Mouse (Mus musculus) hindbrain, embryonic 14.5 days (tissue): ENCODE measurements around the gene Klhl10. TPM values are rescaled to one million over a fixed set of nuclear protein-coding genes. Genes with fewer than 3 reads are reported as not detected.

Experiments
- ATAC-seq: fragments of 200-750 bp; cut with Nextera tagmentation; 2 replicates; pipeline ENCODE4 v1.8.0; 2017; ENCODE audit warnings: moderate number of reproducible peaks, mild to moderate bottlenecking, moderate TSS enrichment, moderate library complexity; ENCODE audit not compliant: low FRiP score
- DNase-seq: peaks from one replicate; pipeline ENCODE4 v3.0.0-alpha.2; 2015; ENCODE audit warnings: low spot score
- H3K27ac ChIP-seq: fragments of 300-500 bp; sonication (generic); 2 replicates; pipeline ENCODE4 v1.5.1; 2014; ENCODE audit warnings: mild to moderate bottlenecking, moderate library complexity
- H3K27me3 ChIP-seq: fragments of 300-500 bp; sonication (generic); 2 replicates; pipeline ENCODE4 v1.6.1; 2014; ENCODE audit warnings: mild to moderate bottlenecking, low read length, mixed read lengths; ENCODE audit not compliant: control insufficient read depth, insufficient read depth
- H3K36me3 ChIP-seq: fragments of 300-500 bp; sonication (generic); replicated peaks from 2 replicates; pipeline ENCODE4 v1.6.1; 2014; ENCODE audit not compliant: control insufficient read depth, insufficient read depth
- H3K4me1 ChIP-seq: fragments of 300-500 bp; sonication (generic); replicated peaks from 2 replicates; pipeline ENCODE4 v1.6.1; 2014; ENCODE audit warnings: antibody characterized with exemption, low read length, mixed read lengths; ENCODE audit not compliant: control insufficient read depth, insufficient read depth
- H3K4me2 ChIP-seq: fragments of 300-500 bp; sonication (generic); replicated peaks from 2 replicates; pipeline ENCODE4 v1.6.1; 2014; ENCODE audit warnings: mild to moderate bottlenecking, moderate library complexity
- H3K4me3 ChIP-seq: fragments of 300-500 bp; sonication (generic); replicated peaks from 2 replicates; pipeline ENCODE4 v1.5.1; 2014; ENCODE audit warnings: mild to moderate bottlenecking, low read length
- H3K9ac ChIP-seq: fragments of 300-500 bp; sonication (generic); 2 replicates; pipeline ENCODE4 v1.6.1; 2014
- H3K9me3 ChIP-seq: fragments of 300-500 bp; sonication (generic); 2 replicates; pipeline ENCODE4 v1.6.1; 2016; ENCODE audit warnings: low read length; ENCODE audit not compliant: control insufficient read depth
- WGBS: fragments of 180-500 bp; shearing (Covaris S2); extraction: QIAGEN DNeasy Blood & Tissue Kit; methylation state at CpG from one replicate; pipeline ENCODE4 v1.1.7; 2014; 5-methylcytosine and 5-hydroxymethylcytosine counted together
- polyA plus RNA-seq: library from polyadenylated mRNA; unstranded; fragments of >200 nt; fragmentation: Nextera tagmentation; extraction: Ambion mirVana; gene quantifications from 2 replicates; pipeline ENCODE4 v1.2.1, GENCODE M21; 2014

The Klhl10 gene
- polyA plus RNA-seq, 1 experiment from 2014 or later: 0.74 TPM

DNA sequence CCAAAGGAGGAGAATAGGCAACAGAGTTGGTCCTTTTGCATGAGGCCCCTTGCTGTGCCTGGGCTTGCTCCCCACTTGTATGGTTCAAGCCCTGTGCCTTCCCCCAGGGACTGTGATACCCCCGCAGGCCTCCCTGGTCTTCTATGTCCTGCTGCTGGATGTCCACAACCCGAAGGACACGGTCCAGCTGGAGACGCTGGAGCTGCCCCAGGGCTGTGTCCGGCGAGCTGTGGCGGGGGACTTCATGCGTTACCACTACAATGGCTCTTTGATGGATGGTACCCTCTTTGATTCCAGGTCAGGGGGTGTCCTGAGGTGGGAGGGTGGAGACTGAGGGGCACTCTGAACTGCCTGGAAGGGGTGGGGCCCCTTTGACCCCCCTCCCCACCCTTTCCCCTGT lies 20.2 kb upstream of the Klhl10 start:
- no peak overlapping the region for H3K27ac ChIP-seq
- H3K9me3 ChIP-seq: no peaks in the 10 kb centered on the region
- WGBS: 34% methylated on average over 8 of the region's 8 CpGs
- DNase-seq: no peak
- no peak overlapping the region for H3K4me3 ChIP-seq
- no peaks in the 10 kb centered on the region for H3K36me3 ChIP-seq
- peaks cover 5% of the 10 kb centered on the region; the same call in 1 of the 2 replicates for H3K27me3 ChIP-seq
- H3K4me2 ChIP-seq: no peak overlapping the region
- no peaks in the 10 kb centered on the region for H3K4me1 ChIP-seq
- H3K9ac ChIP-seq: no peak overlapping the region
- no peak for ATAC-seq

DNA sequence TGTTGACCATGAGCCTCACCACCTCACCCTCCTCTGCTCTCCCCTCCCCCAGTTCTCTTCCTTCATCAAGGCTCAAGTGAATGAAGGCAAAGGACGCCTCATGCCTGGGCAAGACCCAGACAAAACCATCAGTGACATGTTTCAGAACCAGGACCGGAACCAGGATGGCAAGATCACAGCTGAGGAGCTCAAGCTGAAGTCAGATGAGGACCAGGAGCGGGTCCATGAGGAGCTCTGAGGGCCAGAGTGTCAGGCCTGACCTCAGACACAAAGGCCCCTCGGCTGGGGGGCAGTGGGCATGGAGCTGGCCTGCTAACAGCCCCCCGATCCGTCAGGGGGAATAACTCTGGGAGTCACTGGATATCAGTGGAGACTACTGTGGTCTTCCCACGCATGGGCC lies 17.9 kb upstream of the Klhl10 start:
- Histone ChIP-seq H3K27me3 (no peaks in the 10 kb centered on the region), H3K4me3 (no peak overlapping the region), H3K9me3 (no peaks in the 10 kb centered on the region), H3K4me1 (no peaks in the 10 kb centered on the region), H3K4me2 (no peak overlapping the region), H3K9ac (no peak overlapping the region), H3K36me3 (no peaks in the 10 kb centered on the region), H3K27ac (no peak overlapping the region)
- DNase-seq: no peak
- WGBS: 89% methylated on average over 7 of the region's 7 CpGs
- ATAC-seq: no peak

DNA sequence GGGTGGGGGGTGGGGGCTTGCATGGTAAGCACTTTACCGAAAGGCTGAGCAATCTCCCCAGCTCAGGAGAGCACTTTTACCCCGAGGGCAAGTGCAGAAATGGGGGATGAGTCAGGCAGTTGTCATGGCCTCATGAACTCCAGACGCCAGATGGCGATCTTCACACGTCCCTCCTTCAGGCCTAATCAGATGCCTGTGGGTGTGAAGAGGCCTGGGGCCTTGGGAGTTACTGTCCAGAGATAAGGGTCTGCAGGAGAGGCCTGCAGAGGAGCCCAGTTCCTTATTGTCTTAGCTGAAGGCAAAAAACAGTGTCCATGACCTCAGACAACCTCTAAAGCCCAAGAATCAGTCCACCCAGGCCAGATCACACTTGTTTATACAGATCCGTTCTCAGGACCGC lies 15.9 kb upstream of the Klhl10 start:
- Histone ChIP-seq H3K4me2 (no peak overlapping the region), H3K9ac (no peak overlapping the region), H3K27me3 (no peaks in the 10 kb centered on the region), H3K27ac (no peak overlapping the region), H3K4me3 (no peak overlapping the region), H3K36me3 (peaks cover 14% of the 10 kb centered on the region), H3K4me1 (no peaks in the 10 kb centered on the region), H3K9me3 (no peaks in the 10 kb centered on the region)
- WGBS: 35% methylated on average over 7 of the region's 7 CpGs
- DNase-seq (no peak), ATAC-seq (no peak)

DNA sequence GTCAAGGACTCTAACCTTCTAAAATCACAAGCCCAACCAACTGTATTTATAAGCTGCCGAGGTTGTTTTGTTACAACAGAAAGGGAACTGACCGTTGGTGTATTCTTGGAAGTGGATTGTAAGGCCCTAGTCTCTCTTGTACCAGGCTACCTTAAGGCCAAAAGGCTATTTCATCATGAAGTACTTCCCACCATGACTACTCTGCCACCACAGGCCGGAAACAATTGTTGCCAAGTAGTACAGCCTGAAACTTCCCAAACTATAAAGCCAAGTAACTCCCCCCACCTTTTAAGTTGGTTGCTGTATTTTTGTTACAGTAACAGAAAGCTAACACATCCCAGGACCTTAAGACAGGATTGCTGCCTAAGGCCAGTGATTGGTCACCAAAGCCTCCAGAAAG lies 14.9 kb upstream of the Klhl10 start:
- Histone ChIP-seq H3K9me3 (no peaks in the 10 kb centered on the region), H3K27me3 (no peaks in the 10 kb centered on the region), H3K4me2 (no peak overlapping the region), H3K9ac (no peak overlapping the region), H3K4me1 (no peaks in the 10 kb centered on the region), H3K36me3 (peaks cover 19% of the 10 kb centered on the region), H3K27ac (no peak overlapping the region), H3K4me3 (no peak overlapping the region)
- DNase-seq: no peak
- 90% methylated on average over 3 of the region's 3 CpGs for WGBS
- no peak for ATAC-seq

DNA sequence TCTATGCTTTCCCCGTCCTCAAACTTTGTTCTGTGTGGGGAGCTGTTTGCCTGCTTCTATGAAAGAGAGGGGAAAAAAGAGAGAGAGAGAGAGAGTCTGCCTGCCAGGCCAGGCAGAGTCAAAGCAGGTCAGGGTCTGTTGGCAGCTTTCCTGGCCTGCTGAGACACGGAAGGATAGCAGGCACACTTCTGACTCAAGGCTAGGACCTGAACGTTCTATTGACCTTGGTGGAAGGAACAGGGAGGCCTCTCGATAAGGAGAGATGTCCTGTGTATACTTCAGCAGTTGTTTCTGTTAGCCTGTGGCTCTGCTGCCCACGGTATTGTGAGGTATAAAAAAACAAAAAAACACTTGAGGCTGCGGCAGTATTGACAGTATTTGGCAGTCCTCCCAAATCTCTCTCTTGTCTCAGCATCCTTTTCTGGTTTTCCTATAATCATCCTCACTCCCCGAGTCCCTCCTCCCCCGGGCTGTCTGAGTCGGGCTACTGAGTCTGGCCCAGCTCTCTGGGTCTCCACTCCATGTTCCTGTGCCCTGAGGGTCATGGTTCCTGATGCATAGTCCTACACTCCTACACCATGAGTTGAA lies 13.0 kb upstream of the Klhl10 start:
- Histone ChIP-seq H3K4me2 (no peak overlapping the region), H3K4me1 (no peaks in the 10 kb centered on the region), H3K9me3 (no peaks in the 10 kb centered on the region), H3K27me3 (no peaks in the 10 kb centered on the region), H3K36me3 (peaks cover 31% of the 10 kb centered on the region), H3K27ac (0 out of 2 replicates have a peak overlapping the region, but pooled peaks have one; percentile 5), H3K4me3 (no peak overlapping the region), H3K9ac (no peak overlapping the region)
- no peak for ATAC-seq
- WGBS: 62% methylated on average over 9 of the region's 9 CpGs
- DNase-seq: no peak

DNA sequence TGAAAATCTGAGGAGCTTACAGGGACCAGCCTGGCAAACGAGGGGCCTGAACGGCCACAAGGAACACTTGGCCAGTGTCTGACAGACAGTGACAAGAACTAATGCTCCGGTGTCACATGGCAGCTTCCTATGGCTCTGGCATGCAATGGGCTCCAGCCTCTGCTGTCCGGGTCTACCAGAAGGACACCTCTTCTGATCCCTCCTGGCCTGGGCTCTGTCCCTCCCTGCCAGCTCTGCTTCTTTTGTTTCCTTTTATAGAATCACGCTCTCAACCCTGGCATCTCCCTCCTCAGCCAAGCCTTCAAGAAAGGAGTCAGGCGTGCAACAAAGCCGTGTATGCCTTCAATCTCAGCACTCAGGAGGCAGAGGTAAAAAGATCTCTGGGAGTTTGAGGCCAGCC lies 11.7 kb upstream of the Klhl10 start:
- H3K27me3 ChIP-seq: no peaks in the 10 kb centered on the region
- no peak overlapping the region for H3K4me3 ChIP-seq
- no peak overlapping the region for H3K27ac ChIP-seq
- peaks cover 37% of the 10 kb centered on the region for H3K36me3 ChIP-seq
- ATAC-seq (no peak), DNase-seq (no peak)
- H3K9ac ChIP-seq: no peak overlapping the region
- 88% methylated on average over 7 of the region's 7 CpGs for WGBS
- H3K9me3 ChIP-seq: no peaks in the 10 kb centered on the region
- H3K4me2 ChIP-seq: no peak overlapping the region
- H3K4me1 ChIP-seq: no peaks in the 10 kb centered on the region

DNA sequence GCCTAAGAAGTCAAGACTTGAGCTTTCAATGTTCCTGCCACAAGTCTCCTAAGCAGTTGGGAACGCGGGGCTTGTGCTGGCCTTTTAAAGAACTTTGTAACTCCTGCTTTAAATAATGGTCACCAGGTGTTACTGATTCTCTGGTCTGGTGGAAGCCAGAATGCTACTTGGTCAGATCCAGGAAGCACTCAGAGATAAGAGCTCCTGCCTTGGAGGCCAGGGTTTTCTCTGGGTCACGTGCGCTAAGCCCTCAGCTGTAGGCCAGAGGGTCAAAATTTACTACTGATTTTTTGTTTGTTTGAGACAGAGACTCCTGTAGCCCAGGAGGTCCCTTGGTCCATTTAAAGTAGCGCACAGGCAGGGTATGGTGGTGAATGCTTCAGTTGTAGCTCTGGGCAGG lies 9.7 kb upstream of the Klhl10 start:
- Histone ChIP-seq H3K9ac (no peak overlapping the region), H3K27me3 (no peaks in the 10 kb centered on the region), H3K36me3 (peaks cover 57% of the 10 kb centered on the region), H3K4me1 (no peaks in the 10 kb centered on the region), H3K4me3 (no peak overlapping the region), H3K27ac (no peak overlapping the region), H3K4me2 (no peak overlapping the region), H3K9me3 (no peaks in the 10 kb centered on the region)
- no peak for ATAC-seq
- 96% methylated on average over 5 of the region's 5 CpGs for WGBS
- DNase-seq: no peak

DNA sequence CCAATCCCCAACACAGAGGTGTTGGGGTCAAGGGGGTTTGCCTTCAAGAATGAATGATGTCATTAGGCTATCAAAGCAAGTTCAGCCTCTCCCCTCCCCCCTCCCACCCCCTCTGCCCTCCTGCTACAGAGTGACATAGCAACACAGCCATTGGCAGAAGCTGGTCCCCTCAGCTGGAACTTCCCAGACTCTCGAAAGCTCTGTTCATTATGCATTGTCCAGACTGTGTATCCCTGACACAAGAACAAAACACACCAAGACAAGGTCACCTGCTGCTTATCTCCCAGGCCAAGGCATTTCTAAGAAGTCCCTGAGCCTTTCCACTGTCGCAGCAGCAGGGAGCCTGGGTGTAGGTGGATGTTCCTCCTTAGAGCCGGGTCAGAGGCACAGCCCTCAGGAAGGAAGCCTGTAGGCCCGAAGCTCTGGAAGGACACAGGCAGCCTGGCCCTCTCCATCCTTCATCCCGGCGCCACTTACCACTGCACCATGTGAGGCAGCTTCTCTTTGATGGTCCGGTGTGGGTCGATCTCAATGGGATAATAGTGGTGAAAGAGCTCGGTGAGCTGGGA lies 6.0 kb upstream of the Klhl10 start:
- Histone ChIP-seq H3K36me3 (peaks cover 44% of the 10 kb centered on the region), H3K27me3 (no peaks in the 10 kb centered on the region), H3K4me1 (peaks cover 9% of the 10 kb centered on the region), H3K4me2 (no peak overlapping the region), H3K4me3 (no peak overlapping the region), H3K9ac (no peak overlapping the region), H3K27ac (no peak overlapping the region), H3K9me3 (no peaks in the 10 kb centered on the region)
- ATAC-seq (no peak), DNase-seq (no peak)
- 21% methylated on average over 9 of the region's 9 CpGs for WGBS

DNA sequence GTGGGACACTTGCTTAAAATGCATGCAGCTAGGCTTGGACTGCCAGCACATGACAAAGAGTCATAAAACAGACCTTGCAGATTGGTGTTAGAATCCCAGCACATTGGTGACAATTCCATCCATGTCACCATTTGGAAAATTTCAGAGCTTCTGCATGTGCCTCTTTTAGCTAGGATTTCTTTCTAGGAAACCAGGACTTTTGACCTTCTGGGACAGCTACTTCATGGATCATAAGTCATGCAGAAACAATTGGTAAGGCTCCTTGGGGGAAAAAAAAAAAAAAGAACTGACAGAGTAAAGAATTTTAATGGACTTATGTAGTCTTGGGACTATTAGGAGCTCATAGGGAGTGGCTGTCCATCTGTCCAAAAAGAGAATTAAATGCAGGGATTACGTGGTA lies 3.8 kb upstream of the Klhl10 start:
- ATAC-seq (no peak), DNase-seq (no peak)
- Histone ChIP-seq H3K9ac (no peak overlapping the region), H3K4me3 (no peak overlapping the region), H3K4me2 (no peak overlapping the region), H3K9me3 (no peaks in the 10 kb centered on the region), H3K27me3 (no peaks in the 10 kb centered on the region), H3K4me1 (peaks cover 13% of the 10 kb centered on the region), H3K27ac (no peak overlapping the region), H3K36me3 (peaks cover 29% of the 10 kb centered on the region)
- WGBS: 73% methylated on average over 1 of the region's 1 CpGs
